Mouse (Mus musculus): ENCODE data around the gene Fut7.

DNA sequence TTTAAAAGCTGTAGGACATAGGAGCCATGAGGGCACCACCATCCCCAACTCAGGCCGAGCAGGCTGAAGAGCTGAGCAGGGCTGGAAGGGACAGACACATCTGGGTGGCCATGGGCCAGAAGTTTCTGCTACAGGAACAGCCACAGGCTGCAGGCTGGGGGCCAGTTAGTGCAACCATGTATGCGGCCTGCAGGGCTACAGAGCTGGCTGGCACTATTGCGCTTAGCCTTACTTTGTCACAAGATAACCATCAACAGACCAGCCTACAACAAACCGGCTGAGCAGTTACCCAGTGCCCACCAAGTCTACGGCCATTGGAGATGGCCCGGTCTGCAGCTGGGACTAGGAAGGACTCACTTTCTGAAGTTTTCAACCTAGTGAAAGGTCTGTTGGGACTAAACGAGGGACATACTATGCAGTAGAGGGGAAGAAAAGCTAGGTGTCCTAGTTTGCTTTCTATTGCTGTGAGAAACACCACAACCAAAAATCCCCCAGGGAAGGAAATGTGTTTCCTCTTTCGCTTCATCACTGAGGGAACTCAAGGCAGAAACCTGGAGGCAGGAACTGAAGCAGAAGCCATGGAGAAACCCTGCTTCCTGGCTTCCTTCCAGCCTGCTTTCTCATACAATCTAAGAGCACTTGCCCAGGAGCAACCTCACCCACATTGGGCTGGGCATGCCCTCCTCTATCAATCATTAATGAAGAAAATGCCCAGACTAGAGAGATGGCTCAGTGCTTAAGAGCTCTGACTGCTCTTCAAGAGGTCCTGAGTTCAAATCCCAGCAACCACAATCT is 28.0 kb downstream of the Fut7 start:
- TF ChIP-seq POLR2A (IDR thresholded peaks at IDR 0.05; ENCODE audit: insufficient read depth, low read length), result no peak
- no peak for TF ChIP-seq EP300 (IDR thresholded peaks at IDR 0.05; ENCODE audit: insufficient read depth, low read depth, low read length)
